Mouse (Mus musculus): ENCODE measurements around the gene Vmn2r117. TPM values are rescaled to one million over a fixed set of nuclear protein-coding genes. Genes with fewer than 3 reads are reported as not detected.
"Not testable (repeated sequence)": the region's sequence is repeated elsewhere in the genome, so short reads cannot be mapped to it uniquely, and the experiment has no call there.

Gene Vmn2r117
- polyA plus RNA-seq (2012; rRNA removed), result not detected in 2 replicates

DNA sequence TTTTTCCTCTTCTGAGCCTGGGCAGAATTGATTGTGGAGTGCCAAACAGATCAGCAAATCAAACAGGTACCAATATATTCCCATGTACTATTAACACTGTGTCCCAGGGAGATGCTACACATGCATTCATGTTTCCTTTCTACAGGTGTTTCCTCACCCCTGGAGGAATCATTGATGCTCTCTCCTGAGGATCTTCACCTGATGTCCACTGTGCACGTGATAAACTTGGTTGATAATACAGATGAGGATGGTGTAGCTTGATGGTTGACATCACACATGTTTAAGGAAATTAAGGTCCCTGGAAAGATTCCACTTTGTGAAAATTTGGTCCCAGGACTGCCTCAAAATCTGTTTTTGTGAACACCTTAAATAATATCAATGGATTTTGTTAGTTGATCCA is at the start of gene Vmn2r117:
Gene Vmn2r117, minus strand, starts transcription at position 101 of the 400 bp plus-strand sequence.
- DNase-seq (ENCODE audit: extremely low spot score in 1 of 2, low spot score in 1 of 2), result not testable (repeated sequence)

DNA sequence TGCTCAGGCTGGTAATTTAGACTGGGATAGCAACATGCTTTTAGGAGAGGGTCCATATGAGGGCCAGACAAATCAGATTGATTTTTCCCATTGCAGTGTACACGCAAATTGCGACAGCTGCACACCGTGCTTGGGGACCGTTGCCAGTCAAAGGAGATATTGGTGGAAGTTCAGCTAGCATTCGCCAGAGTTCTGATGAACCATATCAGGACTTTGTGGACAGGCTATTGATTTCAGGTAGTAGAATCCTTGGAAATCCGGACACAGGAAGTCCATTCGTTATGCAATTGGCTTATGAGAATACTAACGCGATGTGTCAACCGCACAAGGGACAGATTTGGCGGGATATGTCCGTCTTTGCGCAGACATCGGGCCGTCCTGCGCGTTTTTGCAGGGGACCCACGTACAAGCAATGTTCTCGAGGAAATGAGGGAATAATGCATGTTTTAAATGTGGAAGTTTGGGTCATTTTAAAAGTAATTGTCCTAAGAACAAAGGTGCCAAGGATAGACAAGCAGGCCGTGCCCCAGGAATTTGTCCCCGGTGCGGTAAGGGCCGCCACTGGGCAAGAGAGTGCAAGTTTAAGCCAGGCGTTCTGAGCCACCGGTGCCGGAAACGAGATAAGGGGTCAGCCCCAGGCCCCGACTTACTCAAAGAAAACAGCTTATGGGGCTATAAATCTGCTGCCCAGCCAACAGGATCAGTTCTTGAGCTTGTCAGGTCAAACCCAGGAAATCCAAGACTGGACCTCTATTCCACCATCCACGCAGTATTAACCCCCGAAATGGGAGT is 43.6 kb upstream of the Vmn2r117 start:
- not testable (repeated sequence) for DNase-seq (ENCODE audit: extremely low spot score in 1 of 2, low spot score in 1 of 2)

DNA sequence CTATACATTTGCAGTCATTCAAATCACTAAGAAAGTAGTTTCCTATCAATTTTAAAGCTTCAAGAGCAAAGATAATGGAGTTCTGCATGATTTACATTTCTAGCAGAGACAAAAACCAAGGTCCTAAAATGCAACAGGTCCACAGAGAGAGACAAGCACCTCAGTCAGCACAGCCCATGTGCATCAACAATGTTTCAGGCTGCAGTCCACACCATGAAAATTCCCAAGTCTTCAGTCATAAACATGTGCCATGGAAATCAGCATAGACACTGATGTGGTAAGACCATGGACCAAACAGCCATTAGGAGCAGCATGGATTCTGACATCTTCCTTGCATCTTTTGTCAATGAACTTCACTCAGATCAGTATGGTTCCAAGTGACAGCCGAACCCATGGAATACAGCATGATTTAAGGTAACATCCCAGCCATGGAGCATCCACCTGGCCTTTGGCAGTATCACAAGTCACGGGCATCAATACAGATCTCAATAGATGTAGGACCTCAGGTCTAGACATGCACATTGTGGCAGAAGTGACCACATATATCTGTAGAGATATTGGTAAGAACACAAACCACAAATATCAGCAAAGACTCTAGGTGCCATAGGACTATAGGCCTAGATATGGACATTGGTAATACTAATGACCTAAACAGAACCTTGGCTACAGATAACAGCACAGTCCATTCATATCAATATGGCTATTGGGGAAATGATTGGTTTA is 39.4 kb upstream of the Vmn2r117 start:
- DNase-seq (ENCODE audit: extremely low spot score in 1 of 2, low spot score in 1 of 2), result no peak

DNA sequence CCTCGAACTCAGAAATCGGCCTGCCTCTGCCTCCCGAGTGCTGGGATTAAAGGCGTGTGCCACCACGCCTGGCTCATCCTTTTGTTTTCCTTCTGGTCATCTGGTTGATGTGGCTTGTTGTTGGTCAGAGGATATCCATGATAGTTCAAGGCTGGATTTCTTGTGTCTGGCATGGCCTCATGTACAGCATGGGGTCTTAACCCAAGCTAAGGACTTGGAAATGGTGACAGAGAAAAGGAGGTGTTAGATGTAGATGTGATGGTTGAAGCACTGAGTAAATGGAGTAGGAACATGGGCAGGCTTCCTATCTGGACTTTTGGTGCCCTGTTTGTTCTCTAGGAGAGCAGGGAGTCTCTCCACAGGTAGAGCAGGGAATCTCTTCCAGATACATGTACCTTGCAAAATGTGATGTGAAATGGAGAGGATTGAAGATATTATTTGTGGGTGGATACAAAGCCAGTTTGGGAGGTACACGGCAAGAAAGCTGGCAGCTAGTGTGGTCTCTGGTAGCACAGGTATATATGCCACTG is 46.3 kb downstream of the Vmn2r117 start:
- no peak for DNase-seq (ENCODE audit: extremely low spot score in 1 of 2, low spot score in 1 of 2)

Other genes with a start within 250 kb of the Vmn2r117 start
- not detected in 2 replicates for gene Vmn2r114, start 167.2 kb downstream of the Vmn2r117 start, polyA plus RNA-seq (2012; rRNA removed)
- gene Vmn2r115, start 136.0 kb downstream of the Vmn2r117 start, polyA plus RNA-seq (2012; rRNA removed), result not detected in 2 replicates
- gene Vmn2r116, start 95.1 kb downstream of the Vmn2r117 start, polyA plus RNA-seq (2012; rRNA removed), result not detected in 2 replicates
- gene Zfp213, start 84.5 kb upstream of the Vmn2r117 start, polyA plus RNA-seq (2012; rRNA removed), result 7.9 and 8.4 TPM in 2 replicates
- gene Zfp13, start 119.8 kb upstream of the Vmn2r117 start, polyA plus RNA-seq (2012; rRNA removed), result 27.8 and 32.2 TPM in 2 replicates
- 0.04 TPM in 1 of 2 replicates, not detected in the other for gene Zscan10, start 121.2 kb upstream of the Vmn2r117 start, polyA plus RNA-seq (2012; rRNA removed)
- 0.38 and 0.40 TPM in 2 replicates for gene Mmp25, start 165.6 kb upstream of the Vmn2r117 start, polyA plus RNA-seq (2012; rRNA removed)
- not detected in 2 replicates for gene Bicdl2, start 180.8 kb upstream of the Vmn2r117 start, polyA plus RNA-seq (2012; rRNA removed)
- gene Hcfc1r1, start 193.9 kb upstream of the Vmn2r117 start, polyA plus RNA-seq (2012; rRNA removed), result 114 and 144 TPM in 2 replicates
- 9.1 and 11.3 TPM in 2 replicates for gene Thoc6, start 194.2 kb upstream of the Vmn2r117 start, polyA plus RNA-seq (2012; rRNA removed)
- 5.6 and 7.0 TPM in 2 replicates for gene Tnfrsf12a, start 197.8 kb upstream of the Vmn2r117 start, polyA plus RNA-seq (2012; rRNA removed)
- 0.08 and 0.17 TPM in 2 replicates for gene Cldn6, start 199.6 kb upstream of the Vmn2r117 start, polyA plus RNA-seq (2012; rRNA removed)
- 0.14 and 0.19 TPM in 2 replicates for gene Cldn9, start 204.3 kb upstream of the Vmn2r117 start, polyA plus RNA-seq (2012; rRNA removed)
- 0.13 and 0.24 TPM in 2 replicates for gene 1520401A03Rik, start 243.1 kb upstream of the Vmn2r117 start, polyA plus RNA-seq (2012; rRNA removed)
- gene Pkmyt1, start 246.6 kb upstream of the Vmn2r117 start, polyA plus RNA-seq (2012; rRNA removed), result 8.1 and 8.7 TPM in 2 replicates